Mouse (Mus musculus): ENCODE data around the gene Vmn1r166.
"Not testable (repeated sequence)": the region's sequence is repeated elsewhere in the genome, so short reads cannot be mapped to it uniquely, and the experiment has no call there.

Gene Vmn1r166

DNA sequence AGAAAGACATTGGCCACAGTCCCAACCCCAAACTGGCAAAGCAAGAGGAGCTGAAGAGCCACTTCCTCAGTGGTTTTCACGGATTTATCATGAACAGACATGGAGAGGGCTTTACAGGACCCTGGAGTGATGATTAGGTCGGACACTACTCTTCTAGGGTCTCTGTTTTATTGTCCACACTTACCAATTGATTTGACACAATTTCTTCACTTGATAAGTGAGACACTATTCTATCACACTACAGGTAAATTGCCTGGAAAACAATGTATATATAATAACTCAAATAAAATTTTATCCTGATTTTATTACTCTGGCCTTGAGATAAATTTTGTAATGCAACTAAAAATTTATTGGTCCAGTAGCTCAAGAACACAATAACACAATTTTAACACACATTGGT, at the start of gene Vmn1r166:
TSS of gene Vmn1r166 (minus strand) at position 101 of the 400 bp plus-strand sequence.
- DNase-seq (ENCODE audit: low read depth, low spot score): not testable (repeated sequence)

GRCm38 (mm10) chr7:23300892-23301291, 49.4 kb upstream of the Vmn1r166 start, which contains the start of gene Nlrp4e:
Nlrp4e (plus strand) TSS chr7:23301192.
- not testable (repeated sequence) for DNase-seq (ENCODE audit: low read depth, low spot score)

GRCm38 (mm10) chr7:23278800-23279199, 27.3 kb upstream of the Vmn1r166 start, which contains the start of gene Gm6902:
Gm6902 (minus strand) TSS chr7:23278900.
- DNase-seq (ENCODE audit: low read depth, low spot score): not testable (repeated sequence)

DNA sequence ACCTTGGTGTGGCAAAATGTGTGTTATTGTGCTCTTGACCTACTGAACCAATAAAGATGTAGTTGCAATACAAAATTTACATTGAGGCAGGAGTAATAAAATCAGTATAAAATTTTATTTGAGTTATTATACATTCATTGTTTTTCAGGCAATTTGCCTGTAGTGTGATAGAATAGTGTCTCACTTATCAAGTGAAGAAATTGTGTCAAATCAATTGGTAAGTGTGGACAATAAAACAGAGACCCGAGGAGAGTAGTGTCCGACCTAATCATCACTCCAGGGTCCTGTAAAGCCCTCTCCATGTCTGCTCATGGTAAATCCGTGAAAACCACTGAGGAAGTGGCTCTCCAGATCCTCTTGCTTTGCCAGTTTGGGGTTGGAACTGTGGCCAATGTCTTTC, 34.5 kb downstream of the Vmn1r166 start, which contains the start of gene Vmn1r165:
TSS of gene Vmn1r165 (plus strand) at position 301 of the 400 bp plus-strand sequence.
- DNase-seq (ENCODE audit: low read depth, low spot score): not testable (repeated sequence)

Data from telencephalon, adult 2 months (tissue).